Mouse (Mus musculus) heart, postnatal 0 days (tissue): ENCODE data around the gene Cd300e.

ENCODE experiments used
- CTCF ChIP-seq: IDR thresholded peaks from 2 replicates; pipeline ENCODE4 v1.5.1; 2016; ENCODE audit warnings: antibody characterized with exemption, control low read depth, low read depth
- EP300 ChIP-seq: IDR thresholded peaks from 2 replicates; pipeline ENCODE4 v1.6.1; 2016; ENCODE audit warnings: antibody characterized with exemption, low read depth

- no peak for TF ChIP-seq CTCF
- no peak for TF ChIP-seq EP300
Observed at GRCm38 (mm10) chr11:115110271-115110670, 48.3 kb upstream of the Cd300e start.
